Mouse (Mus musculus): ENCODE measurements around the gene Olfr123.

Olfr123 gene

DNA sequence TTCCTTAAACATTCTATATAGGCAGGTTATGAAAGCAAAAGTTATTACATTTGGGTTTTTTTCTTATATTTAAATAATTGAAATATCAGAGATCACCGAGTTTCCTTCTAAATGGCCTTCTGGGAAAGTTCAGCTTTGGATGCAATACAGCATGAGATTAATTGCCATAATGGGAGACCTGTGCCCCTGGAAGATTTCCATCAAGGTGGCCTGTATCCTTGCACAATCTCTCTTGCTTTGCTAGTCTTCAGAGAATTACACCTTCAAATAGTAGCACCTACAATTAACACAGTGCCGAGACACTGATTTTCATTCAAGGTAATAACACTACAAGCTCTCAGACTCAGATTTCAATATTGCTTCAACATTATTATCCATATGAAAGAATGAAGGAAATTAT, at the start of gene Olfr123:
Gene Olfr123 (plus strand): TSS at position 301 of the 400 bp plus-strand sequence.
- DNase-seq, result no peak

DNA sequence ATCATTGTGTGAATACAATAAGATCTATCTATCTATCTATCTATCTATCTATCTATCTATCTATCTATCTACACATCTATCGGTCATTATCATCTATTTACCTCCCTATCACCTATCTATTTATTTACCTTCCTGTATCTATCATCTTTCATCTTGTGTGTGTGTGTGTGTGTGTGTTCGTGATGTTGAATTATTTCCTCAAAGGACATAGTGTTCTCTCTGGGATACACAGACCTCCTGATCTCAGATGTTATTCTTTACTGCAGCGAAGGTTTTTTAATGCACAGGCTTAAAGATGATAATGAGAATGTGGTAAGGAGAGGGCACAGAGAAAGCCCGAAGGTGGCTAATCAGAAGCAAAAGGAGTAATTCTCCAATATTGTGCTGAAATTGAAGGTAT, 25.0 kb upstream of the Olfr123 start, which contains the start of gene Olfr122:
Gene Olfr122 (plus strand): TSS at position 301 of the 400 bp plus-strand sequence.
- no peak for DNase-seq

GRCm38 (mm10) chr17:37799588-37799987, 6.3 kb downstream of the Olfr123 start, which contains the start of gene Olfr124:
TSS of gene Olfr124 (plus strand) at chr17:37799888.
- no peak for DNase-seq

DNA sequence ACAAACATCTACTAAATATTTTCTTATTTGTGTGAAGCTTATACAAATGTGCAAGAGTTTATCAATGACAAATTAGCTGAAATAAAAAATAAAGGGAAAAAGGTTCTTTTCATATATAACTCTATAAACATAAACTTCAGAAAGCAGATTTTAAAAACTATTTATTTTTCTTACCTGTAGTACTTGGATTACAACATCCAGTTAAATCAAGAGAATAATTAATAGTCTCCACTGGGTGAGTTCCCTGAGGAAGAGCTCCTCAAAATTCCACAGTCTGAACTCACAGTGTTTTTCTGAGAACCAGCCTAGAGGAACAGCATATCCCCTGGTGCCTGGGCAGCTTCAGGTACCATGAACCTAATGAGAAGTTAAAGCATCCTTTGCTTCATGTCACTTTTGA, 39.3 kb downstream of the Olfr123 start, which contains the start of gene Olfr125:
Gene Olfr125 (plus strand): TSS at position 301 of the 400 bp plus-strand sequence.
- DNase-seq, result no peak

- DNase-seq, result no peak
Measured at GRCm38 (mm10) chr17:37847183-37847582, 53.9 kb downstream of the Olfr123 start, which contains the start of gene Olfr126. TSS of gene Olfr126 (plus strand) at chr17:37847483.

Measured in thymus, postnatal 4 days (tissue).